Mouse (Mus musculus) kidney, adult 2 months (tissue): Measurements from ENCODE around the gene 4930558C23Rik.

Experiments used
- CTCF ChIP-seq: fragments of 200-500 bp; conservative IDR thresholded peaks from 2 replicates; pipeline ENCODE4 v1.5.1; 2011; ENCODE audit warnings: low read depth, mild to moderate bottlenecking, control low read depth, low read length, moderate library complexity, mixed read lengths; ENCODE audit not compliant: insufficient read depth, insufficient read length
- POLR2A ChIP-seq: fragments of 200-500 bp; IDR thresholded peaks from one replicate; pipeline ENCODE4 v1.6.1; 2011; ENCODE audit warnings: low read depth, low read length, control low read depth

DNA sequence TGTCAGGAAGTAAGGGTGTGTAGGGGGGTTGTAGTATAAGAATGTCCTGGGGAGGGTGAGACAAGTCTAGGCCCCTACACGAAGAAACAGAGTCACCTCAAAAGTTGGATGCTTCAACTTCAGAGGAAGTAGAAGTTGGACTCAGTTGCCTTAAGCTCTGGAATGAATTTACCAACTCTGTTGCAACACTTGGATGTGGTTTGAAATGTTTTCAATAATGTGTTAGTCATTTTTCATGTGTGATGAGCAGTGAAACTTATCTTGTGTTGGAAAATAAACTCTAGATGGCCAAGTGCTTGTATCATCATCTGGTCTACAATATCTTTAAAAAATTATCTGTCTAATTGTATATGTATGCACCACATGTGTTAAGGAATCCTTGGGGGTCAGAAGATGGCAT lies 5.1 kb upstream of the 4930558C23Rik start:
- no peak for TF ChIP-seq POLR2A
- TF ChIP-seq CTCF, result no peak
